Mouse (Mus musculus): ENCODE measurements around the gene Mcpt9. TPM values are rescaled to one million over a fixed set of nuclear protein-coding genes. Genes with fewer than 3 reads are reported as not detected.
"Not testable (repeated sequence)": the region's sequence is repeated elsewhere in the genome, so short reads cannot be mapped to it uniquely, and the experiment has no call there.

Gene Mcpt9
- polyA plus RNA-seq (2012; rRNA removed) = not detected in 2 replicates

GRCm38 (mm10) chr14:56030395-56030794 lies at the start of gene Mcpt9:
TSS of gene Mcpt9 (minus strand) at chr14:56030495.
- H3K36me3 ChIP-seq (ENCODE audit: control insufficient read depth, insufficient read depth, low read length); DNase-seq: not testable (repeated sequence)

GRCm38 (mm10) chr14:56062213-56062612 lies 31.9 kb upstream of the Mcpt9 start, which contains the start of gene Mcpt4:
TSS of gene Mcpt4 (minus strand) at chr14:56062313.
- not testable (repeated sequence) for DNase-seq; H3K4me1 ChIP-seq (ENCODE audit: control insufficient read depth, insufficient read depth, low read length); H3K4me3 ChIP-seq (ENCODE audit: insufficient read depth, low read depth, low read length); H3K27ac ChIP-seq (ENCODE audit: insufficient read depth, low read depth, low read length); H3K36me3 ChIP-seq (ENCODE audit: control insufficient read depth, insufficient read depth, low read length); H3K27me3 ChIP-seq (replicated peaks; ENCODE audit: control insufficient read depth, insufficient read depth, low read length)
- 70% methylated on average over 3 of the region's 3 CpGs for WGBS

More at GRCm38 (mm10) chr14:56030395-56030794, at the start of gene Mcpt9:
- H3K27ac ChIP-seq (ENCODE audit: insufficient read depth, low read depth, low read length); H3K4me3 ChIP-seq (ENCODE audit: insufficient read depth, low read depth, low read length); H3K27me3 ChIP-seq (replicated peaks; ENCODE audit: control insufficient read depth, insufficient read depth, low read length); H3K4me1 ChIP-seq (ENCODE audit: control insufficient read depth, insufficient read depth, low read length): not testable (repeated sequence)
- WGBS = 74% methylated on average over 3 of the region's 3 CpGs

- no peak for TF ChIP-seq POLR2A (IDR thresholded peaks at IDR 0.05; ENCODE audit: low read depth, low read length)
- no peak for TF ChIP-seq CTCF (conservative IDR thresholded peaks at IDR 0.05; ENCODE audit: insufficient read depth, insufficient read length, low read depth, low read length)
- no peaks in the 10 kb centered on the region for H3K27me3 ChIP-seq (replicated peaks; ENCODE audit: control insufficient read depth, insufficient read depth, low read length)
- H3K36me3 ChIP-seq (ENCODE audit: control insufficient read depth, insufficient read depth, low read length) = no peaks in the 10 kb centered on the region
- no peak overlapping the region for H3K4me3 ChIP-seq (ENCODE audit: insufficient read depth, low read depth, low read length)
- no peaks in the 10 kb centered on the region for H3K4me1 ChIP-seq (ENCODE audit: control insufficient read depth, insufficient read depth, low read length)
- no peak for DNase-seq
- H3K27ac ChIP-seq (ENCODE audit: insufficient read depth, low read depth, low read length) = no peak overlapping the region
- 83% methylated on average over 4 of the region's 4 CpGs for WGBS
These were observed 27.4 kb upstream of the Mcpt9 start for GRCm38 (mm10) chr14:56057722-56058121.

GRCm38 (mm10) chr14:56055408-56055807 lies 25.1 kb upstream of the Mcpt9 start:
- 67% methylated on average over 3 of the region's 3 CpGs for WGBS
- Histone ChIP-seq H3K27me3 (replicated peaks; ENCODE audit: control insufficient read depth, insufficient read depth, low read length) (no peaks in the 10 kb centered on the region), H3K4me3 (ENCODE audit: insufficient read depth, low read depth, low read length) (no peak overlapping the region), H3K36me3 (ENCODE audit: control insufficient read depth, insufficient read depth, low read length) (no peaks in the 10 kb centered on the region), H3K27ac (ENCODE audit: insufficient read depth, low read depth, low read length) (no peak overlapping the region), H3K4me1 (ENCODE audit: control insufficient read depth, insufficient read depth, low read length) (no peaks in the 10 kb centered on the region)
- no peak for DNase-seq
- TF ChIP-seq CTCF (conservative IDR thresholded peaks at IDR 0.05; ENCODE audit: insufficient read depth, insufficient read length, low read depth, low read length) = no peak
- no peak for TF ChIP-seq POLR2A (IDR thresholded peaks at IDR 0.05; ENCODE audit: low read depth, low read length)

- not testable (repeated sequence) for H3K27me3 ChIP-seq (replicated peaks; ENCODE audit: control insufficient read depth, insufficient read depth, low read length); H3K27ac ChIP-seq (ENCODE audit: insufficient read depth, low read depth, low read length); H3K36me3 ChIP-seq (ENCODE audit: control insufficient read depth, insufficient read depth, low read length); H3K4me3 ChIP-seq (ENCODE audit: insufficient read depth, low read depth, low read length); H3K4me1 ChIP-seq (ENCODE audit: control insufficient read depth, insufficient read depth, low read length); DNase-seq
- WGBS = 79% methylated on average over 1 of the region's 1 CpGs
These were observed 11.5 kb upstream of the Mcpt9 start, which contains the start of gene Mcpt2 for GRCm38 (mm10) chr14:56041792-56042191. TSS of gene Mcpt2 (plus strand) at chr14:56042041.

- 52% methylated on average over 2 of the region's 2 CpGs for WGBS
- Histone ChIP-seq H3K27me3 (replicated peaks; ENCODE audit: control insufficient read depth, insufficient read depth, low read length) (no peaks in the 10 kb centered on the region), H3K27ac (ENCODE audit: insufficient read depth, low read depth, low read length) (no peak overlapping the region), H3K36me3 (ENCODE audit: control insufficient read depth, insufficient read depth, low read length) (no peaks in the 10 kb centered on the region), H3K4me1 (ENCODE audit: control insufficient read depth, insufficient read depth, low read length) (no peaks in the 10 kb centered on the region), H3K4me3 (ENCODE audit: insufficient read depth, low read depth, low read length) (no peak overlapping the region)
- no peak for DNase-seq
- TF ChIP-seq CTCF (conservative IDR thresholded peaks at IDR 0.05; ENCODE audit: insufficient read depth, insufficient read length, low read depth, low read length) (no peak), POLR2A (IDR thresholded peaks at IDR 0.05; ENCODE audit: low read depth, low read length) (no peak)
These were observed 4.1 kb upstream of the Mcpt9 start for GRCm38 (mm10) chr14:56034433-56034832.

GRCm38 (mm10) chr14:56021305-56021704 lies 9.0 kb downstream of the Mcpt9 start:
- WGBS = 85% methylated on average over 4 of the region's 4 CpGs
- not testable (repeated sequence) for H3K27me3 ChIP-seq (replicated peaks; ENCODE audit: control insufficient read depth, insufficient read depth, low read length); DNase-seq; H3K36me3 ChIP-seq (ENCODE audit: control insufficient read depth, insufficient read depth, low read length); H3K27ac ChIP-seq (ENCODE audit: insufficient read depth, low read depth, low read length); H3K4me3 ChIP-seq (ENCODE audit: insufficient read depth, low read depth, low read length); H3K4me1 ChIP-seq (ENCODE audit: control insufficient read depth, insufficient read depth, low read length)

- no peaks in the 10 kb centered on the region for H3K4me1 ChIP-seq (ENCODE audit: control insufficient read depth, insufficient read depth, low read length)
- no peak for DNase-seq
- H3K27ac ChIP-seq (ENCODE audit: insufficient read depth, low read depth, low read length) = no peak overlapping the region
- whole genome bisulfite sequencing = 58% methylated on average over 1 of the region's 1 CpGs
- TF ChIP-seq POLR2A (IDR thresholded peaks at IDR 0.05; ENCODE audit: low read depth, low read length) (no peak), CTCF (conservative IDR thresholded peaks at IDR 0.05; ENCODE audit: insufficient read depth, insufficient read length, low read depth, low read length) (no peak)
- H3K36me3 ChIP-seq (ENCODE audit: control insufficient read depth, insufficient read depth, low read length) = no peaks in the 10 kb centered on the region
- no peaks in the 10 kb centered on the region for H3K27me3 ChIP-seq (replicated peaks; ENCODE audit: control insufficient read depth, insufficient read depth, low read length)
- no peak overlapping the region for H3K4me3 ChIP-seq (ENCODE audit: insufficient read depth, low read depth, low read length)
These were observed 10.8 kb downstream of the Mcpt9 start for GRCm38 (mm10) chr14:56019446-56019845.

GRCm38 (mm10) chr14:56017671-56018070 lies 12.6 kb downstream of the Mcpt9 start, which contains the start of gene Mcpt1:
TSS of gene Mcpt1 (plus strand) at chr14:56017971.
- H3K4me3 ChIP-seq (ENCODE audit: insufficient read depth, low read depth, low read length); H3K36me3 ChIP-seq (ENCODE audit: control insufficient read depth, insufficient read depth, low read length); H3K4me1 ChIP-seq (ENCODE audit: control insufficient read depth, insufficient read depth, low read length); H3K27me3 ChIP-seq (replicated peaks; ENCODE audit: control insufficient read depth, insufficient read depth, low read length); H3K27ac ChIP-seq (ENCODE audit: insufficient read depth, low read depth, low read length); DNase-seq: not testable (repeated sequence)
- 77% methylated on average over 3 of the region's 3 CpGs for WGBS
